Mouse (Mus musculus): ENCODE data around the gene Nrp2. TPM values are rescaled to one million over a fixed set of nuclear protein-coding genes. Genes with fewer than 3 reads are reported as not detected.
A peak's percentile ranks its signal among the peaks of the same experiment; 100 is the strongest.

Gene Nrp2
- 10 to 100 TPM; 28.1 to 33.4 (median 29.6) TPM for total RNA-seq (2022)

DNA sequence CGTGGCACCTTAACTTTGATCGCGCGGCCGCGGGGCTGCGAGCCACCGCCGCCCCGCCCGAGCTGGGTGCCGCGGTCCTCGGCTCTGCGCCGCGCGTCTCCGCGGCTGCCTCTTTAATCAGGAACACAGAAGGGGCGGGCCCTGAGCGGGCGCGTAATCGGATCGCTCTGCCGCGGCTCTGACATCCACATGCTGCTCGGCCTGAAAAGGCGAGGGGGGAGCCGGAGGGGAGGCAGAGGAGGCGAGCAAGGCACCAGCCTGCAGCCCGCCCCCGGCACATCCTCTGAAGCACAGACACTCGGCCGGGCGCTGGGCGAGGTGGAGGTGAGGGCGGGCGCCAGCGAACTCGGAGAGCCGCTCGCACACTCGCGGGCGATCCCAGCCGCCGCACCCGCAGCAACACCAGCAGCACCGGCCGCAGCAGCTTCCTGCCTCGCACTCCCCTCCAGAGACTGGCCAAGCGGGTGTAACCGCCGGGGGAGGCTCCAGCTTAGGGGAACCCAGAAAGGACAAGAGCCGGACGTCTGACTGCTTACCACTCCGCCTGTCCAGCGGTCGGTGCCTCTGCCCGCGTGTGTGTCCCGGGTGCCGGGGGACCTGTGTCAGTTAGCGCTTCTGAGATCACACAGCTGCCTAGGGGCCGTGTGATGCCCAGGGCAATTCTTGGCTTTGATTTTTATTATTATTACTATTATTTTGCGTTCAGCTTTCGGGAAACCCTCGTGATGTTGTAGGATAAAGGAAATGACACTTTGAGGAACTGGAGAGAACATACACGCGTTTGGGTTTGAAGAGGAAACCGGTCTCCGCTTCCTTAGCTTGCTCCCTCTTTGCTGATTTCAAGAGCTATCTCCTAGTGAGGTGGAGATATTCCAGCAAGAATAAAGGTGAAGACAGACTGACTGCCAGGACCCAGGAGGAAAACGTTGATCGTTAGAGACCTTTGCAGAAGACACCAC, at the start of gene Nrp2:
Gene Nrp2 (plus strand): TSS at position 128 of the 959 bp plus-strand sequence.
- peak; percentile 55 to 80 for DNase-seq (ENCODE audit: low spot score in 2 of 2)

DNA sequence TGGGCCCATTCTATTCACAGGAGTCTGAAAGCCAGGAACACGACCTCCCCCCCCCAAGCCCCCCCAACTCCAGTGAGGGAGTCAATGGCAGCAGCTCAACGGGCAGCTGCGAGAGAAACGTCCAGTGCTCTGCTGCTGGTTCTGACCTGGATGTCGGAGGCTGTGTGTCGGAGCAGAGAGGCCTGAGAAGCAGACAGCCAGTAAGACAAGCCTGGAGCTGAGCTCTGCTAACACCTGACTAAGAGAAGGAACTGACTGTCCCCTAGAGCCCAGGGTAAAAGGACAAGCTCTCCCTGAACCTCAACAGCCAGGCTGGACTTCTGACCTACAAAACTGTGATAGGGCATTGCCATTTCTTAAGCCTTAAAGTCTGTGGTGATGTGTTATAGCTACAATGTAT, 48.6 kb upstream of the Nrp2 start:
- no peak for DNase-seq (ENCODE audit: low spot score in 2 of 2)

DNA sequence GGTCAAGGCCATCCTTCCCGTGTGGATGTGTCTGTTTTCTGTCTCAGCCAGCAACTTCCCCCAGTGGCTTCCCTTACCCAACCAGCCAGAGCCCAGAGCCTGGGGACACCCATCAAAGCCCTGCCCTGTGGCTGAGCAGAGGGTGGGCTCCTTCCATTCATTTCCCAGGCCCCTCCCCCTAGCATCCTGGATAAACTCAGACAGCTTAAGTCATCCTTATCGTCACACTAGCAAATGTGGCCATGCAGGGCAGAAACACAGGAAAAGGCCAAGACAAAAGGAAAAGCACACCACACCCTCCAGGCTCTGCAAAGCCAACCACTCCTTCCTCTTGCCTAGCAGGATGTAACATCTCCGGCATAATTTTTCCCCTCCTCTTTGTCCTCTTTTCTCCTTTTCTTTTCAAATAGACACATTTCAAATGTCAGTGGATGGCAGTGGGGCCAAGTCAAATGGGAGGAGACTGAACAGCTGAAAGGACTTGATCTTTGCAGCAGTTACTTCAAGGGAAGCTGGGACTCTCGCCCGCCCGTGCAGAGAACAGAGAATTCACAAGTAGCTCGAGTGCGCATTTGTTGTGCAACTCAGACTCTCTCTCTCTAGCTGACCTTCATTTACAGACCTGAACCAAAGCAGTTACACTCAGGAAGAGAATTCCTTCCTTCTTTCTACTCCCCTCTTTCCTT, 38.0 kb upstream of the Nrp2 start:
- no peak for DNase-seq (ENCODE audit: low spot score in 2 of 2)

DNA sequence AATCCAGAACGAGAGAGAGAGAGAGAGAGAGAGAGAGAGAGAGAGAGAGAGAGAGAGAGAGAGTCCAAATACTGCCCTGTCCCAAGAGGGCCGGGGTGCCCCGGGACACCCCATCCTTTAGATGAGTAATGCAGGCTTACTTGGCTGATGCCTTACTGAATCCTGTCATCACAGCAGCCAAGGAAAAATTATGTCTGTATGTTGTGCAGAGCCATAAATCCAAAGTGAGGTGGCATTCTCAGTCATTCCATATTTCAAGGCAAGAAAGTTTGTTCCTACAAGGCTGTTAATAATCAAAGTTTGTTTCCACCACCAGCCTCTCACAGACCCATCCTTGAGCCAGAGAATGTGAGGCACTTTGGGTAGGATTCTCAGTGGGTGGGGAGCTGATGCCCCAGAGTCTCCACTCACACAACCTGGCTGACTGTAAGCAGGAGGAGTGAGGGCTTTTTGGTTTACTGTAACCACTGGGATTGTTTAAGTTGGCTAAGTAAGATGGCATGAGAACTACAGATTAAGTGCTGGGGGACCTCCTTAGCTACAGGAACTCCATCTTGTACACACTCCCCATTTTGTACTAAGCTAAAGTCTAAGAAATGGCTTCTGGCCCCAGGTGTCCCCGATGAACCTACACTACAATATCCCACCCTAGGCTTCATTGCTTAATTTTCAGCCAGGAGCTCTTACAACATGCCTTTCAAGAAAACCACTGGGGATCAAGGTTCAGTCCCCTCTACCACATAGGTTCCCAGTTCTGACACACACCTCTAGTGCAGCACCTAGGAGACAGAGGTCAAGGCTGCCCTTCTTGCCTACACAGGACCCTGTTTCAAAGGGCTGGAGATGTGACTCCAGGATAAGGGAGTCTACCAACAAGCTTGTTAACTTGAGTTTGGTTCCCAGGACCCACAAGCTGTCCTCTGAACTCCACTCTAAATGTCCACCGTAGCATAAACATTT, 37.0 kb upstream of the Nrp2 start:
- no peak for DNase-seq (ENCODE audit: low spot score in 2 of 2)

DNA sequence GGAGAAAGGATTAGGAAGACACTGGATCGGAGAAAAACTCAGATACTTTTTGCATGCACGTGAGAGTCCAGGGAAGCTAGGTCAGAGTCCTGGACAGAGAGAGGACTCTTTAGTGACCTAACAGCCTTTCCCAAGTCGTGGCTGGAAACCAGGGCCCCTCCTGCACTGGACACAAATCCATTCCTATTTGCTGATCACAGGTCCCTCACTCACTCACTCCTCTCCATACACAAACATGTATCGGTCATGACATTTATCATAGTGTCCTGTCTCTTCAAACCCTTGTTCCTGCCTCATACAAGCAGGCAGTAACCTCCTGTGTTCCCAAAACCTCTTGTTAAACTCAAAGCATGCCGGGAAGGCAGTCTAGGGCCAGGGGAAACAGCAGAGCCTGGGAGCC, 36.3 kb upstream of the Nrp2 start:
- DNase-seq (ENCODE audit: low spot score in 2 of 2) = no peak

DNA sequence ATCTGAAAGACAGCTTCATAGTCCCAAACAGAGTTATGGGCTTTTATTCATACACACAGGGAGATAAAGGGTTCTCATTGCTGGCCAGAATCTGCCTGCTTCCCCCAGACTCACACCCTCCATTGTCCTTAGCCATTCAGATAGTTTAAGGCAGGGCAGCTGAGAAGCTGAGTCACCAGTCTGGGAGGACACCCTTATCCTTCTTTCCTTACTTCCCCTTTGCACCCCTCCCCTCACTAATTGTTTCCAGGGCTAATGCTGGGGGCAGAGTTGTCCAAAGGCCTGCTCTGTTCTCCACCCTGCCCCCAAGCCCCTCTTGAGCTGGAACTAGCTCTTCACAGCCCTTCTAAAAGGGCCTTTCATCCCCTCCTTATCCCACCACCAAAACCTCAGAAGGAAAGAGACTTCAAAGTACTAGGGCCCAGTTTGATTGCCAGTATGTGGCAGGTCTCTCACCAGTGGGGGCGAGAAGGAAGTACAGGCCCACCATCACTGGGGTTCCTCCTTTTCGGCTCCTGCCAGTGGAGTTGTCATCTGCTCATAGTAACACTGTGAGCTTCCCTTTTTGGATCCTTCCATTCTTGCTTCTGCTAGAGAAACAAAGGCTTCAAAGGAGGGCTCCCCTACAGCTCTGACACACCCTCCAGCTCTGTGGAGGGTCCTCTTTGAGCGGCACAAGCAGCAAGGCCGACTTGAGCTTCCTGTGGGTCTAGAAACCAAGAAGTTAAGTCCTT, 24.3 kb upstream of the Nrp2 start:
- no peak for DNase-seq (ENCODE audit: low spot score in 2 of 2)

DNA sequence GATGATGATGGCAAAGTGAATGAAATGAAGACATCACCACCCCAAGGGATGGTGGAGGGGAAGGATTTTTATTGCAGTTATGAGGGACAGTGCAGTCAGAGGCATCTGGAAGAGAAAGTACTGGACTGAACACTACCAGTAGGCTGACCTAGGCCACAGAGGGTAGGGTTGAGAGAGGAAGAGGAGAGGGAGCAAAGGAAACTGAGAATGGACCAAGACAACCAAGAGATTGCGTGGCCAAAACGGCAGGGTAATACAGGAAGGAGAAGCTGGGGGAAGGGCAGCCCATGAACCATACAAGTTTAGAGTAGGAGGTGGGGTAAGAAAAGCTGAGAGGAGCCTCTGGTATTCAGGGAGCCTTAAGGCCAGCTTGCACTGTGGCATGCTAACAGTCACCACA, 23.6 kb upstream of the Nrp2 start:
- DNase-seq (ENCODE audit: low spot score in 2 of 2) = no peak

DNA sequence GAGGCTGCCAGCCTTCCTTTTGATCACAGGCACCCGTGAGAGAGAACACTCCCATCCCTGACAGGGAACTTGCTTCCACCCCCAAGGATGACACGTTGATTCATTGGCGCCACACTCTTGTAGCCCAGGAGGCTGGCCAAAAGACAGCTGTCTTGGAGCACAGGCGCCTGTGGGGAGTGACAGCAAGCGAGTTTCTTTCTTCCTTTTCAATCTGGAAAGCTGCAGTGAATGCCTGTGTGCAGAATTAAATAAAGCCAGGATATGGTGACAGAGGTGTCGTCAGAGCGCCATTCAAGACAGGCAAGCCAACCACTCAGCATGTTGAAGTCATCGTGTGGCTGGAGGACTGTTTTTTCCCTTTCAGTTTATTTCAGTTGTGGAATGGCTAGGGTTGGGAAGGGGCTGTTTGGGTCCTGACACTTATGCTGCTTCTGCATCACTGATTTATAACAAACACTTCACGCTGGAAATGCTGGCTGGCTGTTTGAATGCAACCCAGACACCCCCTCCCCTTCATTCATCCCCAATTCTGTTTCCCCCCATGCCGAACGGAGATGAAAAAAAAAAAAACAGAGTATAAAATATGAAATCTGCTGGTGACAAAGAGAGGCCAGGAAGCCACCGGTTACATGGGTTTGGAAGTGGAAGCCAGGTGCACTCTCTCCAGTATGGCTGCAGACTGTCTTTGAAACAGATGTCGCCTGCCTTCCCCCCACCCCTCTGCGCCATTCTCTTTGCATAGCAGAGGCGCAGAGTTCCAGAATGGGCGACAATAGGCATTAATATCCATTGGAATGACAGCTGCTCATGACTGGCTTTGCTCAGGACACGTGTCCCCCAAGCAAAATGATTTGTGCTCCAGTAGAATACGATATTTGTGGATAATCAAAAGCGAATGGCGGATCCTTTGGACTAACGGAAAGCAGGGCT, 20.4 kb upstream of the Nrp2 start:
- DNase-seq (ENCODE audit: low spot score in 2 of 2) = no peak

DNA sequence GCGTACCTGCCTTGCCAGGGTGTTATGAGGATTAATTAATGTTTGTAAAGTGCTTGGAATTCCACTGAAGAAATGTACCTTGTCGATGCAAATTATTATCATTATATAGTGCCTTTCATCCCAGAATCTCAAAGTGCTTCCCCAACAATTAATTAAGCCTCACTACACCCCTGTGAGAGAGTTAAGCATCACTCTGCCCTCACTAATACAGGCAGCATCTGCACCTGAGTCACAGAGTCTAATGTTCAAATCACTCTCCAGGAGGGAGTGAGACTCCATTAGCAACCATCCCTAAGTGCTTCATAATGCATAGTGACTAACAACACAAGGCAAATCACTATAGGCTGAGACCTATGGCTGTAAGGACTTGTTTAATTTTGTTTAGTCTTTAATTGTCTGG, 19.6 kb upstream of the Nrp2 start:
- no peak for DNase-seq (ENCODE audit: low spot score in 2 of 2)

DNA sequence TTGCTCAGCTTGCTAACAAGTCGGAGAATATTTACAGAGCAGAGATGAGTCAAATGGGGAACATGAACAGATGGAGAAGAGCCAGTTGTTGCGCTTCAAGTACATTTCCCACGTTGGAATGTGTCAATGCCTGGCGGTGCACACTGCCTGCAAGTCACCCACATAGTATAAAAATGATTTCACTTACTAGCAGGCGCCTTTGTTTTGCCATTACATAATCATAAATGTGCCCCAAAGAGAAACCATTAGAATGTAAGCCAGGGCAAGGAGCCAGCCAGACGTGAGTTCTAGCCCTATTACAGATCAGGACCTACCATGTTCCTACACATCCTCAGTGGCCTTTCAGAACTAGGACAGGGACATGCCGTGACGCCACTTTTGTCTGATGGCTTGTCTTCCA, 15.6 kb upstream of the Nrp2 start:
- DNase-seq (ENCODE audit: low spot score in 2 of 2) = peak; percentile 23 to 83

DNA sequence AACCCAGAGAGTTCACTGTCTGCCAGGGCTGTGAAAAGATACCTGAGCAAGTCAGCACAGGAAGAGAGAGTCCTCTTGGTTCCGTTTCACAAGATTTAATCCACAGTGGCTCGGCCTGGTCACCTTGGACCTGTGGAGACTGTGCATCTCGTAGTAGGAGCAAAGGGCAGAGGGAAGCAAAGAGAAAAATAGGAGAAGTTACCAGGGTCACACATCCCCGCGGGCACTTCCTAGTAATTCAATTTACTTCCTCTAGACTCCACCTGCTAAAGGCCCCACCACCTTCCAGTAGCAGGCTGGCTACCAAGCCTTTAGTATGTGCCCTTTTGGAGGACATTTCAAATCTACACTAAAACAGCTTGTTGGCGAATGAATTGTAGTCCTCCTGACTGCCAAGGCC, 11.9 kb upstream of the Nrp2 start:
- no peak for DNase-seq (ENCODE audit: low spot score in 2 of 2)

DNA sequence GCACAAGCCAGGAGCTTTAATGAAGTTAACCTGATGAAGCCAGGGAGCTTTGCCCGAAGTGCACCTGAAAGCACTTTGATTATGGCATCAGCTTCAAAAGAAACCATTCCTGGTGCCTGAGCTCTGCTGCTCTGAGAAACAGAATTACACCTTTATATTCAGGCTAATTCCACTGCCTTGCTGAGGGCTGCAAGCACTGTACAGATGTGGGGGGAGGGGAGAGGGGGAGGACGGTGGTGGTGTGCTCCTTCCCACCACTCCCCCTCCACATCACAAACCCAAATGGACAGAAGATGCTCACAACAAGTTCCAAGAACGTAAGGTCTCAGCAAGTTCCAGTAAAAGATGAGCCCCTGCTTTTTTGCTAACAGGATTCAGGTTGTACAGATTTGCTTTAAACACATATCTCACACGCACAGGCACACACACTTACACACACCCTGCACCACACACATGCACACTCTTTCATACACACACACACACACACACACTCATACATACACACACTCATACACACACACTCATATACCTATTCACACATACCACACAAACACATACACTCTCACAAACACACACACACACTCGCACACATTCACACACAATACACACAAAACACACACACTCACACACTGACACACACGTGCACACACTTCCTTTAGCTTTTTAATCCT, 6.6 kb upstream of the Nrp2 start:
- DNase-seq (ENCODE audit: low spot score in 2 of 2) = no peak

DNA sequence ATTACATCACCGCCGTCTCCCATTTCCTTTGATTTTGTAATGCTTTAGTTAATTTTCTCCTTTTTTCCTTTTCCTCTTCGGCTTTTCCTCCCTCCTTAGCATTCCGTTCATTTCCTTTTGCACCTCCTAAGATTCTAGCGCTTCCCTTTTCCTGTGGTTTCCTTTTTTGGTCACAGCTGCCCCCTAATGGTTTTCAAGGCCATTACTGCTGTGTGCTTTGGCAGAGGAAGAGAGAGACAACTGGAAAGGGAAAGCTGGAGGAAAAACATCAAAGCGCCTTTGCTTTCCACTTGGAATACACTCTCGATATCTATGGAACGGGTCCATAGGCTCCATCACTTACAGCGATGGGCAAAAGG, 6.1 kb upstream of the Nrp2 start:
- no peak for DNase-seq (ENCODE audit: low spot score in 2 of 2)

DNA sequence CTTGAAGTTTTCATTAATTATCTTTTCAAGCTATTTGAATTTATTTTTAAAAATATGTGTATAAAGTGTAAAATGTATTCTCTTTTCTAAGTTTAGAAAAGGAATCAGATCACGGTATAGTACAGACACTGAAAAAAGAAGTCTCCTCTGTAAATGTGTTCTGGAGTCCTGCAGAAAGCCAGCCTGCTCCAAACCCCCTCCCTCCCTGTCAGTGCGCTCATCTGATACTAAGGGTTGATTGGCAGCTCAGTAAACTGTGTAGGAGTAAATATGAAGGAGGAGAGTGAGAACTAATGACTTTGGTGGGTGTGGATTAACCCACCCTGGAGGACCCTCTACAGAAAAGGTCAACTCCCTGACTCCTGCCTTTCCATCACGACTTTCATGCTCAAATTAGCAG, 5.7 kb upstream of the Nrp2 start:
- no peak for DNase-seq (ENCODE audit: low spot score in 2 of 2)

DNA sequence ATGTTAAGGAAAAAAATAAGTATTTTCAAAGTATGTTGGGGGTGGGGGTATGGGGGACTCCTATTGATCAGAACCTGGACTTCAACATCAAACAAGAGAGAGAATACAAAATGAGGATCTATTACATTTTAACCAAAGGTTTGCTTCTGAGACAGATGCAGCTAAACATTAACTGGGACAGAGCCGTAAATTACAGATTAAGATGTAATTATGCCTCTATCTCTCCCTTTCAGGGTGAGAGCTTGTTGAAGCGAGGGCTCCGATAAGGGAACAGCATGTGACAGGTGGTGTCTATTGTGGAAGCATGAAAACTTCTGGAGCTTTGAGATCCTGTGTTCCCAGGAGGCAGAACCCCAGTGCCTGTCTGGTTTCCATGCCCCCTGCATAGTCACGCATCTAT, 3.3 kb upstream of the Nrp2 start:
- no peak for DNase-seq (ENCODE audit: low spot score in 2 of 2)

DNA sequence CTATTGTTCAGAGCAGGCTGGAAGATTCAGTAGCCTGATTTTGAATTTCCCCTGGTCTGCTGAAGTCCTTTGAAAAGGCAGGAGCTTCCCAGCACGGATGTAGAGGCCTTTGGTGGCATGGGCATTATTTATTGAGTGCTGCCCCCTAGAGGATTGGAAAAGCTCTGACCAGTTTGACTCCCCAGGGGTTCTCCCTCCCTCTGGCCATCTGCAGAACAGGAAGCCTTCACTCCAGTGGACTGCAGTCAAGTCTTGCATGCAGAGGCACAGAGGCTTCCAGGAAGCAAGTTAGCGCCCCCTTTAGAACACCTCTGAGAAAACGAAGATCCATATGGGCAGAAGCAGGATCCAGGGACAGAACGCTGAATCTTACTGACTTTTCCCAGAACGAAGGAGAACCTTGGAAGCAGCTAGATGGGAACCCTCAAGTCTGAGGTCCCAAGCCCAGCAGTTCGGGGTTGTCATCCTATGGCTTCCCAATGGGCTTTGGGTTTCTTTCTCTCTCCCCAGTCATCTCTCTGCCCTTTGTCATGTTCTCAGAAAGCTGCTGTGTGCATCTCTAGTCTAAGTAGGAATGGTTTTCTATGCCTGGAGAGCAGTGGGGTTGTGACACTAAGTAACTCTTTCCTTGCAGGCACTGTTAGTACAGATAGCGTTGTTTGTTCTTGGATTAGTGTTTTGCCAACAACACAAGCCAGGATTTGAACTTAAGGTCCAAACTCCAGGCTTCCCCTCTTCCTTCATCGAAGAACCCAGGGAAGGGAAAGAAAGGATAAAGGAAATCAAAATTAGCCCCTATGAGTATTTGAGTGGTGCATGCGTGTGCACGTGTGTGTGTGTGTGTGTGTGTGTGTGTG, 1.8 kb upstream of the Nrp2 start:
- DNase-seq (ENCODE audit: low spot score in 2 of 2) = peak in 1 of 2 experiments; percentile 69

DNA sequence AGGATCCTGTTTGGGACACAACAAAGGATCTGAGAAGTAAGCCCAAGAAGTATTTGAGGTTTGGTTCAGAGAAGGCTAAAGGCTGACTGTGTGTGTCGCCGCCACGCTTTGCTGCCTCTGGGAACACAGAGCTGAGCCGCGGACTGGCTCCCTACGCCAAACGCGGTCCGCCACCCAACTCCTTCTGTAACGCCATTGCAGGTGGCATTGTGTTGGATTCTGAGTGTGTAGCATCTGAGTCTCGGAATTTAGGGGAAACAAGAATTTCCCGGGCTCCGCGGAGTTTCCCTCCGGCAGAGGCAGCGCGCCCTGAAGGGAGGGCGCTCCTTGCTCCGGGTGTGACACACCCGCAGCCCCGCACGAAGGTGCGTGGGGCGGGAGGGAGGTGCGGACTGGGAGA, 342 bp upstream of the Nrp2 start:
- DNase-seq (ENCODE audit: low spot score in 2 of 2) = no peak

DNA sequence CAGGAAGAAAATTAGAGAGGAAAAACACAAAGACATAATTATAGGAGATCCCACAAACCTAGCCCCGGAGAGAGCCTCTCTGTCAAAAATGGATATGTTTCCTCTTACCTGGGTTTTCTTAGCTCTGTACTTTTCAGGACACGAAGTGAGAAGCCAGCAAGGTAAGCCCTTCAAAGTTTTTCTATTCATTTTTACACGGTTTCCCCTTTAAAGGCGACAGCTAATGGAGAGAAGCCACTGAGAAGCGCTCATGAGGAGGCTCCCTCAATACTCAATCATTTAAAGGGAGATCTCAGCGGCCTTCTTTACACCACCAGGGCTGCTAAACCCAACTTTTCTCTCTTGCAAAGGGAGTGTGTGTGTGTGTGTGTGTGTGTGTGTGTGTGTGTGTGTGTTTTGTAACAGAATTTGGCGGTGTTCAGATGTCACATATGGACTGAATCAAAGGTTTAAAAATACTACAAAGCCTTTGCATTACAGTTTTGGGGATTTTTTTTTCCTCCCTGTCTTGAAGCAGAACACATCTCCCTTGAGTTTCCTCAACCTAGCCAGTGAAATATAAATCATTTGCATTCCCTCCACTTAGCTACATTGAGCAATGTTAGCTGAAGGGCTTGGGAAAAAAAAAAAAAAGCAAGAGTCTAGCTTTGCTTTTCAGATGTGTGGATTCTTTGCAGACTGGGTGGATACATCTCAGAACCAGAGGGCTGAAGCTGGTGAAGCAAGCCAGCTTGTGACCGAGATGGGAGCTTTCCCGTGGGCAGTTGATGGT, 1.2 kb downstream of the Nrp2 start:
- DNase-seq (ENCODE audit: low spot score in 2 of 2) = no peak

Data from left cerebral cortex, adult 8-10 months (tissue).